ENCODE assay signal across 13 mouse cellular contexts in the genomic region with DNA sequence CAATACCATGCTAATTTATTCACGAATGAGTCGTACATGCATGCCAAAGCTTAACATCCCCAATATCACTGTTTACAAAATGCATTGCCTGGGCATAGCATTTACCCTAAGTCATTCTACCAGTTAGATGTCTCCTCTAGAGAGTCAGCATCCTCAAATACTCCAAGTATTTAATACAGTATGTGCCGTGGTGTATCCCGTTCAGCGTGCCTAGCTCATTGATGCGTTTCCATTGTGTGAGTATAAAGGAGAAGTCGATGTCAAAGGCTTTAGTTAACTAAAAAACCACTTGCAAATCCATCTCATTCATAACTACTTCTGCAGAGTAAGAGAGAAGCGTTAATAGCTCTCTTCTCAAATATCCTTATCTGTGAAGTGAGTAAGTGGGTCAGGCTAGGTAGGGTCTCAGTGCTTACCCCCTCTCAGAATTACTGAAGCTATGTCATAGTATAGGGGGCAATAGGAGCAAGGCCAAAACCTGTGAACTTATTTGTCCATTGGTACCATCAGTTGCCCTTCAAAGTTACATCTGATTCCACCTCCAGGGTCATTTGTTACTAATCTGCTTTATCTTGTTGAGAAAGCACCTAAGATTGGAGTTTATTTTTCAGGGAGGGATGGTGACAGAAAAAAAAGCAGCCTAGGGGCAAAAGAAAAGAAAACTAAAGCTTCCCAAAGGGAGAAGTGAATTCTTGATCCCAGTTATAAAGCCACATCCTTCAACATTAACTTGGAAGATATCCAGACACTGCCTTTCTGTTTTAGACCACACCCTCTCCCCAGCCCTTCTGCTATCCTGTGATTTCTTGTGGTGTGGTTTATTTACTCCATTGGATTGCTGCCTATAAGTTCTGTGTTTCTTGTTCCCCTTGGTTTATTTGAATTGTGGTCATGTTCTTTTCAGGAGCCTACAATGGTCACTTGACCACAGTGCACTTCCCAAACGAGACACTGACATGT.
DNase-seq lines count a peak whose midpoint lies in the region; ATAC-seq and TF ChIP-seq lines count a peak whose summit lies in the region.
"Had no signal": no experiment of that assay in that cellular context is flagged by ENCODE, and none has a peak within 500 bp of the region (broad histone marks: within the 10 kb centered on the region; RNA-seq: fewer than 3 reads in every experiment).

No protein-coding gene starts in this region.

- no peak for ATAC-seq in limb, embryonic 12.5 days (ENCODE audit: insufficient number of reproducible peaks, insufficient read depth, low FRiP score, low TSS enrichment, low read depth)
- no peak for ATAC-seq in limb, embryonic 13.5 days (ENCODE audit: low FRiP score, low read depth)
- no peak for ATAC-seq in stomach, embryonic 15.5 days (ENCODE audit: insufficient read depth, low FRiP score, low read depth)
- ATAC-seq: liver, postnatal 0 days had no signal

- 87% methylated on average over 9 of the region's 9 CpGs for WGBS in limb, embryonic 12.5 days
- WGBS in limb, embryonic 10.5 days, result 90% methylated on average over 9 of the region's 9 CpGs
- WGBS in limb, embryonic 13.5 days, result 82% methylated on average over 9 of the region's 9 CpGs
- WGBS in stomach, embryonic 15.5 days, result 73% methylated on average over 9 of the region's 9 CpGs

- H3K9me3 ChIP-seq in limb, embryonic 12.5 days, result no peaks in the 10 kb centered on the region
- no peaks in the 10 kb centered on the region for H3K9me3 ChIP-seq in limb, embryonic 10.5 days (replicated peaks)
- no peaks in the 10 kb centered on the region for H3K9me3 ChIP-seq in limb, embryonic 13.5 days
- H3K9me3 ChIP-seq in stomach, embryonic 15.5 days, result no peaks in the 10 kb centered on the region; the same call in 1 of the 2 replicates

- H3K4me2 ChIP-seq in limb, embryonic 12.5 days, result no peak overlapping the region; the same call in 1 of the 2 replicates
- peak overlapping the region; percentile 37 for H3K4me2 ChIP-seq in limb, embryonic 13.5 days (replicated peaks)
- H3K4me2 ChIP-seq in stomach, embryonic 15.5 days, result no peak overlapping the region

- H3K27ac ChIP-seq in limb, embryonic 12.5 days, result peak overlapping the region; percentile 24; the same call in 1 of the 2 replicates
- no peak overlapping the region for H3K27ac ChIP-seq in limb, embryonic 10.5 days
- H3K27ac ChIP-seq in embryonic fibroblast, embryonic 13.5 days (ENCODE audit: insufficient read depth, low read length), result peak overlapping the region; percentile 99
- peak overlapping the region; percentile 69; the same call in 1 of the 2 replicates for H3K27ac ChIP-seq in limb, embryonic 13.5 days
- H3K27ac ChIP-seq in stomach, embryonic 15.5 days, result peak overlapping the region; percentile 17; the same call in 1 of the 2 replicates

- H3K4me1 ChIP-seq in limb, embryonic 12.5 days (replicated peaks), result peaks cover 34% of the 10 kb centered on the region
- peaks cover 11% of the 10 kb centered on the region for H3K4me1 ChIP-seq in limb, embryonic 10.5 days
- H3K4me1 ChIP-seq in embryonic fibroblast, embryonic 13.5 days (ENCODE audit: control insufficient read depth, insufficient read depth, low read length), result peaks cover 14% of the 10 kb centered on the region
- peaks cover 53% of the 10 kb centered on the region for H3K4me1 ChIP-seq in limb, embryonic 13.5 days
- peaks cover 18% of the 10 kb centered on the region; the same call in 1 of the 2 replicates for H3K4me1 ChIP-seq in stomach, embryonic 15.5 days

- TF ChIP-seq POLR2A in embryonic fibroblast, embryonic 13.5 days (IDR thresholded peaks at IDR 0.05; ENCODE audit: low read depth, low read length), result peak; percentile 48; the same call in 1 of the 2 replicates

- TF ChIP-seq CTCF in embryonic fibroblast, embryonic 13.5 days (IDR thresholded peaks at IDR 0.05; ENCODE audit: borderline replicate concordance, insufficient read depth, low read length), result no peak

- no peaks in the 10 kb centered on the region for H3K27me3 ChIP-seq in limb, embryonic 12.5 days
- no peaks in the 10 kb centered on the region for H3K27me3 ChIP-seq in limb, embryonic 10.5 days (ENCODE audit: low read depth, poor library complexity, severe bottlenecking)
- no peaks in the 10 kb centered on the region for H3K27me3 ChIP-seq in limb, embryonic 13.5 days
- no peaks in the 10 kb centered on the region for H3K27me3 ChIP-seq in stomach, embryonic 15.5 days (replicated peaks)

- peaks cover 77% of the 10 kb centered on the region for H3K36me3 ChIP-seq in limb, embryonic 12.5 days
- peaks cover 82% of the 10 kb centered on the region for H3K36me3 ChIP-seq in limb, embryonic 10.5 days
- H3K36me3 ChIP-seq in limb, embryonic 13.5 days, result peaks cover 77% of the 10 kb centered on the region
- H3K36me3 ChIP-seq in stomach, embryonic 15.5 days, result 0 out of 2 replicates have a peak, but pooled peaks cover 2% of the 10 kb centered on the region

- no peak overlapping the region for H3K9ac ChIP-seq in limb, embryonic 12.5 days (replicated peaks)
- H3K9ac ChIP-seq in limb, embryonic 13.5 days, result peak overlapping the region; percentile 31; the same call in 1 of the 2 replicates
- H3K9ac ChIP-seq in stomach, embryonic 15.5 days, result no peak overlapping the region
- H3K9ac ChIP-seq: liver, postnatal 0 days had no signal

- no peak for DNase-seq in limb, embryonic 10.5 days (ENCODE audit: low spot score)
- no peak for DNase-seq in adrenal gland, adult 2 months
- no peak for DNase-seq in T-cell, adult 2 months (ENCODE audit: low spot score)
- DNase-seq: cerebellum, postnatal 10 days; heart, adult 18-20 months; kidney, postnatal 25 days; liver, postnatal 0 days; retina, postnatal 1 day; thymus, postnatal 25 days had no signal

- no peak overlapping the region for H3K4me3 ChIP-seq in limb, embryonic 12.5 days (replicated peaks)
- H3K4me3 ChIP-seq in limb, embryonic 10.5 days, result no peak overlapping the region
- peak overlapping the region; percentile 3; the same call in 1 of the 2 replicates for H3K4me3 ChIP-seq in embryonic fibroblast, embryonic 13.5 days (ENCODE audit: insufficient read depth, low read length)
- H3K4me3 ChIP-seq in limb, embryonic 13.5 days, result no peak overlapping the region
- no peak overlapping the region for H3K4me3 ChIP-seq in stomach, embryonic 15.5 days (replicated peaks)
